Mouse (Mus musculus): ENCODE data around the gene Jund.

DNA sequence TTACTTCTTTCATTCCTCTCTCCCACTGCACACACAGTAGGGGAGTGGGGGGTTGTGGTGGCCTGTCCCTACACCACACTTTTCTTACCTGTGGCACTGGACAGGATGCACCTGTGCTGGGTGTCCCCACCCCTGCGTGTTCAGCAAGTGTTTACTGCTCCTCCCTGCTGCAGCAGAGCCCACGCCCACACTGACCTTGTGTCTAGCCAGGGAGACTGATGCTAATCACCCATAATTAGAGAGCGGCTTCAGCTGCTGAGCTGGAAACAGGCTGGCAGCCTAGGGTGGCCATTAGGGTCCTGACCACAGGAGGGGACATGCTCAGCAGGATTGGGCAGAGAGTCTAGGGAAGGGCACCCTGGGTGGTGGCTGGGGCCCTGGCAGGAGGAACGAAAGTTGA, 24.0 kb upstream of the Jund start:
- TF ChIP-seq POLR2A (IDR thresholded peaks at IDR 0.05; ENCODE audit: borderline replicate concordance, control insufficient read depth, low read depth, low read length) (no peak), CTCF (IDR thresholded peaks at IDR 0.05; ENCODE audit: control insufficient read depth, insufficient read depth, low read length) (no peak)

All from bone marrow, adult 2 months (tissue).